Mouse (Mus musculus): ENCODE results near the gene Utp15. TPM values are rescaled to one million over a fixed set of nuclear protein-coding genes. Genes with fewer than 3 reads are reported as not detected.

Gene Utp15
- total and polyA plus RNA-seq, 2 experiments from 2014 or later: 24.7 to 26.0 TPM

GRCm38 (mm10) chr13:98201436-98201835, 61.4 kb downstream of the Utp15 start:
- DNase-seq (ENCODE audit: low spot score): no peak
- Histone ChIP-seq H3K4me1 (ENCODE audit: insufficient read depth, low read length) (no peaks in the 10 kb centered on the region), H3K4me2 (ENCODE audit: low read depth, low read length, poor library complexity, severe bottlenecking) (no peak overlapping the region), H3K9ac (replicated peaks; ENCODE audit: low read length, poor library complexity, severe bottlenecking) (no peak overlapping the region), H3K27ac (ENCODE audit: low read depth, low read length) (no peak overlapping the region), H3K27me3 (ENCODE audit: insufficient read depth, low read length) (no peaks in the 10 kb centered on the region), H3K36me3 (ENCODE audit: insufficient read depth, low read length) (no peaks in the 10 kb centered on the region), H3K4me3 (ENCODE audit: low read depth, low read length) (no peak overlapping the region), H3K9me3 (ENCODE audit: low read length) (no peaks in the 10 kb centered on the region)
- TF ChIP-seq CTCF (IDR thresholded peaks at IDR 0.05): no peak
- 64% methylated on average over 9 of the region's 9 CpGs for whole genome bisulfite sequencing
- ATAC-seq (ENCODE audit: low FRiP score): no peak

Other genes with a start within 250 kb of the Utp15 start
- gene Arhgef28, start 56.6 kb downstream of the Utp15 start, total RNA-seq (2014; rRNA removed): 29.1 and 41.5 TPM in 2 replicates
- gene Arhgef28, start 56.6 kb downstream of the Utp15 start, polyA plus RNA-seq (2015; fragmentation: Nextera tagmentation; extraction: Ambion mirVana): 31.2 and 34.3 TPM in 2 replicates
- gene Ankra2, start within 50 bp of the Utp15 start, total RNA-seq (2014; rRNA removed): 81.8 and 102 TPM in 2 replicates
- 102 and 109 TPM in 2 replicates for gene Ankra2, start within 50 bp of the Utp15 start, polyA plus RNA-seq (2015; fragmentation: Nextera tagmentation; extraction: Ambion mirVana)
- 3.0 TPM in 1 of 2 replicates, not detected in the other for gene Gm21976, start 16.8 kb upstream of the Utp15 start, total RNA-seq (2014; rRNA removed)
- not detected in 2 replicates for gene Gm21976, start 16.8 kb upstream of the Utp15 start, polyA plus RNA-seq (2015; fragmentation: Nextera tagmentation; extraction: Ambion mirVana)
- gene Btf3, start 54.0 kb upstream of the Utp15 start, total RNA-seq (2014; rRNA removed): 269 and 303 TPM in 2 replicates
- 441 and 472 TPM in 2 replicates for gene Btf3, start 54.0 kb upstream of the Utp15 start, polyA plus RNA-seq (2015; fragmentation: Nextera tagmentation; extraction: Ambion mirVana)
- 2.4 and 2.5 TPM in 2 replicates for gene Foxd1, start 91.2 kb upstream of the Utp15 start, total RNA-seq (2014; rRNA removed)
- 0.59 and 0.74 TPM in 2 replicates for gene Foxd1, start 91.2 kb upstream of the Utp15 start, polyA plus RNA-seq (2015; fragmentation: Nextera tagmentation; extraction: Ambion mirVana)
- not detected in 2 replicates for gene Gm10320, start 229.0 kb upstream of the Utp15 start, total RNA-seq (2014; rRNA removed)
- 0.43 and 1.2 TPM in 2 replicates for gene Gm10320, start 229.0 kb upstream of the Utp15 start, polyA plus RNA-seq (2015; fragmentation: Nextera tagmentation; extraction: Ambion mirVana)